Mouse (Mus musculus): ENCODE results near the gene Usp28.
A peak's percentile ranks its signal among the peaks of the same experiment; 100 is the strongest.
"Not testable (repeated sequence)": the region's sequence is repeated elsewhere in the genome, so short reads cannot be mapped to it uniquely, and the experiment has no call there.

Gene Usp28

DNA sequence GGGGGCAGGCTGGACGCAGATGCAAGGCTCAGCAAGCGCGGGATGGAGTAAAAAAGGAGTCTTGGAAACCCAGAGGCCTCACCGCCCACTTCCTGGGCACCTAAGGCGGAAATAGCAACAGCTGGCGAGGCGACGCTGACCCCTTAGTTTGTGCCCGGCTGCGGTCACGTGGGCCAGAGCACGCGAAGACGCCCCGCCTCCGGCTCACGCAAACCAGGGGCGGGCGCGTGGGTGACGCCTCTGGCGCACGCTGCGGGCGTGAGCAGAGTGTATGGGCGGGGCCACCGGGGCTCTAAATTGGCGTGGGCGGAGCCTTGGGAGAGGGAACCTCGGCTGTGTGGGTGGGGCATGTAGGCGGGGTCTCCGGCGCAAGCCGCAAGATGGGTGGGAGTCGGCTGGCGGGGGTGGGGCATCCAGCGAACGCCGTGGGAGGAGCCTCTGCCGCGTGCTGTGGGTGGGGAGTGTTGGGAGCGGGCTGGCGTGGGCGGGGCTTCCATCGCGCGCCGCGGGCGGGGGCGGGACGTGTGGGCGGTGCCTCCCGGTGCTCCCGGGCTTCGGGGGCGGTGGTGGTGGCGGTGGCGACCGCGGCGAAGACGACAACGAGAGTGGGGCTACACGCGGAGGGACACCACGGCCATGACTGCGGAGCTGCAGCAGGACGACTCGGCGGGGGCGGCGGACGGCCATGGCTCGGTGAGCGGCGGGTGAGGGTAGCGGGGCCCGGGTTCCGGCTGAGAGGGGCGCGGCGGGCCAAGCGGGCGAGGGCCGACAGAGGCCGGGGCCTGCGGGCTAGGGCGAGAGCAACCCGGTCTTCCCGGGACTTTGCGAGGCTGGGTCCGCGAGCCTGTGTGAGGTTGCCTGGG, at the start of gene Usp28:
Usp28 (plus strand) TSS at position 531 of the 863 bp plus-strand sequence.
- DNase-seq, result peak; percentile 100

DNA sequence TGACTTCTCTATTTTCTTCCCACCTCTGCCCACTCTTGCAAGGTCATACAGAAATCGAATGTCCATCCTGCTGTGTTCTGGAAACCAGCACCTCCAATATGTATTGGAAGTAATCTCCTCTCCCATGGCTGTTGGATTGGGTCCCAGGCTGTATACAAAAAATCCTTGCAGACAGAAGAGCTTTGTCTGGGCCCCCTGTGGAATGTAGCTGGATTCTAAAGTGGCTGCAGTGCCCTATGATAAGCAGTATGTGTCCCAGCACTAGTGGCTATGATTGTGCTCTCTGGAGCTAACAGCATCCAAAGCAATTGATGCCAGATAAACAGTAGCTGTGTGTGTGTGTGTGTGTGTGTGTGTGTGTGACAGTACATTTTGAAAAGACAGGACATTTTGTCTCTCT, 42.8 kb upstream of the Usp28 start:
- DNase-seq, result no peak

DNA sequence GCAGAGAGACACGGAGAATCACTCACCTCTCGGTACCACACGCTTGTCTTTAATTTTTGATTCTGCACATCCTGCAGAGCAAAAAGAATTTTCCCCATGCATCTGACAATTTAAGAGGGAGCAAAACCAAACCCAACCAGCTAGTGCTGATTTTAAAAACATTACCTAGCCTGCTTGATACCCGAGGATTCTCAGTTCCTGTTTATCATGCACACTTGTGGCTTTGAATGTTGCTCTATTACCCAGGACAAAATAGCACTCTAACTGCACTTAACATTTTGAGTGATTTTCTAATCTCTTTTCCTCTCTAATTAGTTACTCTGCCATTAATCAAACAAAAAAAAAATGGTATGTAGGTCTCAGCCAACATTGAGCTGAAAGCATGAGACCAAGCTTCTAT, 37.6 kb upstream of the Usp28 start:
- no peak for DNase-seq

DNA sequence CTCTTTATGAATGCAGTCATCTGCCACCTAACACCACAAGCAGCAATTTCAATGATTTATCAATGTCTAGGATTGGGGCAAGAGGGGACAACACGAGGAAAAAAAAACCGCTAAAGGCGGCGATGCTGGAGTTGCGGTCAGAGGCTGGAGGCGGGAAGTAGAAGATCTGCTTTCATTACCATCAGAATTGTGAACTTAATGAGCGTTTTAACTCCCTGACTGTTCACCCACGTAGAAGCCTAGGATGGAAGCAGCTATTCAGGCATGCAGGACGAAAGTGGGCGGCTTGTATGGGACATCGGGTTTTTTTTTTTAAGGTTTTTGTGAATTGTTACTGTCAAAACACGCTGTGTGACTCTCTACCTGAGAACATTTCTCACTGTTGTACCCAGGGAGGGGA, 23.9 kb upstream of the Usp28 start:
- DNase-seq, result no peak

DNA sequence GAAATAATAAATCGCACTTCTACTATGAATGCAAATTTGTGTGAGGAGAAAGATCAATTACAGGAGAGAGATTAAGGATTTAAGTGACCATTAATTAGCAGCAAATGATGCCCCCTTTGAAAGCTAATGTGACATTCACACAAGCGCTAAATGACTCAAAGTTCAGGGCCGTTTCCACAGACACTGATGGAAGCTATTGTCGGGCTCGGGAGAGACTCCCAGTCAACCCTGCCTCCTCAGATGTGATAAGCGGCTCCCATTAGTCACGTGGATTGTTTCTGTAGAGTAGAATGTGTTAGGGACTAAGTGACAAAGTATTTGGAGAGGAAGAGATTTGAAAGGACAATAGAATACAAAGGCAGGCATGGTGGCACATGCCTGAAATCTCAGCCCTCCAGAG, 23.0 kb upstream of the Usp28 start:
- no peak for DNase-seq

DNA sequence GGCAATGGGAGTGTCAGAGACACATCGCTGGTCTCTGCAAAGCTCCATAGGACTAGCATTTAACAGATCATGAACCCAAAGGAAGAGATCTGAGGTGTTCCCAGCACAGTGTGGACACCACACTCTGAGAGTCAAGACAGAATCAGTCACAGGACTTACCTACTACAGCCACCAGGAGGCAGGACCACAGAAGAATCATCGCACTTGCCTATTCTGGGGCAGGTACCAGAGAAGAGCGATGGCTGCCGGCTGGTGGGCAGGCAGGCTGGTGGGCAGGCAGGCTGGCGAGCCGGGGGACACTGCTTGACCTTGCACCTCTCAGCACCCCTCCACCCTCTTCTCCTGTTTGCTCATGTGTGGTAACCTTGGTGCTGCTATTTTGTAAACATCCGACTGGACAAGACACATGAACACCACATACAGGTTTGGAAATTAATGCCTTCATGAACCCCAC, 20.6 kb upstream of the Usp28 start, which contains the start of gene Htr3b:
Htr3b (minus strand) TSS at position 404 of the 454 bp plus-strand sequence.
- no peak for DNase-seq

DNA sequence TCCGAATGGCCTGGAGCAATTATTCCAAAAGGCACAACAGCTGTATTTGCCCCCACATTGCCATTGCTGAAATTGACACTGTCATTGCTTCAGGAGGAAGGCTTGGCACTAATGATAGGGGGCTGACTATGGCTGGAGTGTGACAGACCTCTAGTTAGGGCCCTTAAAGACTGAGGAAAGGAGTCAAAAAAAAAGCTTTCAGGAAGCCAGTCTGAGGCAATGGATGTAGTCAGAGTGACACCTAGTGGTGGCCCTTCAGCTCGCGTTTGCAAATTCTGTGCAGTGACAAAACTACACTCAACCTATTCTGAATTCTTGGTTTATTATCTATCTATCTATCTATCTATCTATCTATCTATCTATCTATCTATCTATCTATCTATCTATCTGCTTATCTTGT, 12.7 kb upstream of the Usp28 start:
- DNase-seq, result no peak

DNA sequence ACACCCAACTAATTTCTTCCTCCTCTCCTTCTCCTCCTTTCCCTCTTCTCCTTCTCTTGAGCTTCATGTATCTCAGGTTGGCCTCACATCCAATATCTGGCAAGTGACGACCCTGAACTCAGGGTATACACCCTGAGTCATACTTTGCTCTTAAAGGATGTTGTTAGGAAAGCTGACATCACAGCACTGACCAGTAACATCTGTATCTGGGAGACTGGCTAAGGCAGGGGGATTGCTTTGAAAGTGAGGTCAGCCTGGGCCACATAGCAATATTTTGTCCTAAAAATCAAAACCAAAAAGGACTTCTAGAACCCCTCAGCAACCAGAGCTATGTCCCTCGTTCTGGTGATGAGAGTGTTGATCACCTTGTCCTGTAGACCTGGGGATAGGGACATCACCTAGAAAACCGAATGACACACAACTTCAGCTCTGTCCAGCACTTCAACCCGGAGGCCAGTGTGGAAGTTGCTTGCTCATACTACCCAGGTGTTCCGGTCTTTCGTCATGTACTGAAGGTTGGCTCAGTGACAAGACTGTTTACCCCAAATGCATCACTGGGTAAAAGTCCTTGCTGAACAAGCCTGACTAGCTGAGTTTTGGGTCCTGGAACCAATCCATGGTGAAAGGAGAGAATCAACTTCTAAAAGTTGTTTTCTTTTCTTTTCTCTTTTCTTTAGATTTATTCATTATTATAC, 8.4 kb upstream of the Usp28 start:
- no peak for DNase-seq

DNA sequence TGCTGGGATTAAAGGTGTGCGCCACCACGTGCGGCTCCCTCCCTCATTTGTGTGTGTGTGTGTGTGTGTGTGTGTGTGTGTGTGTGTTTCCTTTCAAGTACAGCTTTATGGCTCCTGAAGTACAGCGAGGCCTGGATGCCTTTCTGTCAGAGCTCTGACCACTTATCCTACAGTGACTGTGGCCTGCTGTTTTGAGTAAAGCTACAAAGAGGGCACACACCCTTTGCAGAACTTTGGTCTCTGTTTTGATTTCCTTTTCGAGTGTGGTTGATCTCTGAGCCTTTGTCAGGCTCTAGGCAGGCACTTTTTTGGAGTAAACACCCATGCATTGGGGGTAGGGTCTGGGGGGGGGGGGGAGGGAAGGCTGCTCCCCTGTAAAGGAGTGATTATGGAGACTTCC, 4.8 kb upstream of the Usp28 start:
- DNase-seq, result no peak

DNA sequence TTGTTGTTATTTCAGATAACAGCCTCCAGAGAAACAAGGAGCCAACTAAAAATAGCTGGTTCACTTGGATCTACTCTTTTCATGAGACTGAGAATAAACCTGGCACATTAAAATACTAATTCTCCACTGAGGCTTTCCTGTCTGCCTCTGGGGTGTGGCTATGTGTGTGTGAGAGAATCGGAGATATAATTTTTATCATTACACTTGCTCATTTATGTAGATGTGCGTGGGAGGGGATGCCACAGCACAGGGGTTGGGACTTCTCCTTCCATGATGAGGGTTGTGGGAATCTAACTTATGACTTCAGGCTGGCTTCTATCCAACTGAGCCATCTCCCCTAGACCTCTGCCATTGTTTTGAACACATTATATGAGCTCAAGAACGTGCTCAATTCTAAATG, 4.4 kb upstream of the Usp28 start:
- no peak for DNase-seq

DNA sequence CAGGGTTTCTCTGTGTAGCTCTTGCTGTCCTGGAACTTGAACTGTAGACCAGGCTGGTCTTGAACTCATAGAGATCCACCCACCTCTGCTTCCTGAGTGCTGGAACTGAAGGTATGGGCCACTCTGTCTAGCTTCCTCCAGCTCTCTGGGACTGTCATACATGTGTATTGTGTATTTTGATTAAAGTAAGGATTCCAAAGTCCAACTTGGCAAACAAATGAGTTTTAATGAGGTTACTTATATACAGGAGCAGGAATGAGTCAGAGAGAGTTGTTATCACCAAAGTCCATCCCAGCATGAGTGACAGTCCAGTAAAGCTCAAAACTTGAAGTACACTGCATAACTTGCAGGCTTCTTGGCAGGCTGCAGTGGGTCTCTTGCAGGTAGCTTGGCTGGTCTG, 3.3 kb upstream of the Usp28 start:
- DNase-seq, result no peak

DNA sequence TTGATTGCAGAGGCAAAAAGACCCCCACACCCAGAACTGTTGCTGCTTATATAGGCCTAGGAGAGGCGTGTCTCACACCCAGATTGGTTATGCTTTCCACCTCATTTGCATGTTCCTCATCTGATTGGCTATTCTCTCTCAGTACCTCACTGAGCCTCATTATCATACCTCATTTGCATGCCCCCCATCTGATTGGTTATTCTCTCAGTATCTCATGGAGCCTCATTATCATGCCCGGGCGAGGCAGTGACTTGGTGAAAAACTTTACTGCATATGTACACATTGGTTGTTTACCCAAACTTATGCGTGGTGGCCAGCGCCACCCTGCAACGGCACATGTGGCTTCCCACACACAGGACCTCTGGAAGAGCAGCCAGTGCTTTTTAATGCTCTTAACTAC, 1.4 kb upstream of the Usp28 start:
- not testable (repeated sequence) for DNase-seq

DNA sequence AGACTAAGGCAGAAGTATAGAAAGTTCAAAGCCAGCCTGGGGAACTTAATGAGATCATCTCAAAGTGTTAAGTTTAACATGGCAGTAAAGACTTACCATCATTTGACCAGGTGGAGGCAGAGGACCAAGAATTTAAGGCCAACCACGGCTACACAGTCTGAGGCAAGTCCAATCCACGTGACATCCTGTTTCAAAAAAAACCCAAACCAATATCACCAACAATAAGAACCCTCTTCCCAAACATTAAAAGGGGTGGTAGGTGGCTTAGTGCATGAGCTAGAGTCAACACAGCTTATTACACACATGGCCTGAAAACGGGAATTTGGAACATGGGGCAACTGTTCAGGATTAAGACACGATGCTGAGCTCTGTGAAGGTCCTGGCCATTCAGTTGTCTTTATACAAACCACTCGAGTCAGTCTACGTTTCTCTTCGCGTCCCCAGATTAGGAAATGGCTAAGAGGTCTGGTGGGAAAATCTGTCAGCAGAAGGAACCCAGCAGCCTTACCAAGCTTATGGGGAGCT, 793 bp upstream of the Usp28 start:
- DNase-seq, result no peak

DNA sequence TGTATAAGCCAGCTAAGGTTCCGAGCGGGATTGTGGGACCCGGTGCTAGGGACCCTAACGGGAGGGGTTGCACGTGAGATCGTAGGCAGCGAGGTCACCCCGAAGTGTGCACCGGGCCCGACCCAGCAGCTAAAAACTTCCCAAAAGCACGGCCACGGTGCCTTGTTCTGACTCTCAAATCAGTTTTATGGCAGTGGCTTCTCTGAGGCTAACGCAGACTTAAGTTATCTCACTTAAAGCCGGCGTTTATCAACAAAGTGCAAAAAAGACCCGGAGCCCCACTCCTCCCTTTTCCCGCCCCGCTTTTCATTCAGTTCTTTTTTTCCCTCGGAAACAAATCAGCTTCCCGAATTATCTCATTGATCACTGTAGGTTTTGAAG, 523 bp downstream of the Usp28 start:
- no peak for DNase-seq

DNA sequence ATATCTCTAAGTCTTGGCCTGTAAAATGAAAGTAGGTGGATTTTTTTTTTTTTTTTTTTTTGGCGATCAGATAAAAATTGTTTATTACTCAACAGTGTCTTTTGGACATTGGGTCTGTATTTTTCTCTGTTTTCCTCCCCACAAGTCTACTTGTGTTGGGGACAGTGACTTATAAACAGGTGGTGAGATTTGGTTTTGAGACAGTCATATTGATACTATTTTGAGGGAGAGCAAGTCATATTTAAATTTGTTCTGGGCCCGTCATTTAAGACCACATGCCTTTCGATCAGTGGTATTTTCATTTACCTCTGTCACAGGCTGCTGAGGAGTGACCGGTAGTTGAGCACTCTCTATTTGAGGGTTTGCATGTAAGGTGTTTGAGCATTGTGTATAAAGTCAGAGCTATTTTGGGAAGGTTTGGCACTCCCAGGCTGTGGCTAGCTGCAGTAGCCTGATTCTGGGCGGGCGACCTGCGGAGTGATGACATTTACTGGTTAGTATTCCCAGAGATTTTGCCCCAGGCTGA, 1.5 kb downstream of the Usp28 start:
- DNase-seq, result peak; percentile 96

DNA sequence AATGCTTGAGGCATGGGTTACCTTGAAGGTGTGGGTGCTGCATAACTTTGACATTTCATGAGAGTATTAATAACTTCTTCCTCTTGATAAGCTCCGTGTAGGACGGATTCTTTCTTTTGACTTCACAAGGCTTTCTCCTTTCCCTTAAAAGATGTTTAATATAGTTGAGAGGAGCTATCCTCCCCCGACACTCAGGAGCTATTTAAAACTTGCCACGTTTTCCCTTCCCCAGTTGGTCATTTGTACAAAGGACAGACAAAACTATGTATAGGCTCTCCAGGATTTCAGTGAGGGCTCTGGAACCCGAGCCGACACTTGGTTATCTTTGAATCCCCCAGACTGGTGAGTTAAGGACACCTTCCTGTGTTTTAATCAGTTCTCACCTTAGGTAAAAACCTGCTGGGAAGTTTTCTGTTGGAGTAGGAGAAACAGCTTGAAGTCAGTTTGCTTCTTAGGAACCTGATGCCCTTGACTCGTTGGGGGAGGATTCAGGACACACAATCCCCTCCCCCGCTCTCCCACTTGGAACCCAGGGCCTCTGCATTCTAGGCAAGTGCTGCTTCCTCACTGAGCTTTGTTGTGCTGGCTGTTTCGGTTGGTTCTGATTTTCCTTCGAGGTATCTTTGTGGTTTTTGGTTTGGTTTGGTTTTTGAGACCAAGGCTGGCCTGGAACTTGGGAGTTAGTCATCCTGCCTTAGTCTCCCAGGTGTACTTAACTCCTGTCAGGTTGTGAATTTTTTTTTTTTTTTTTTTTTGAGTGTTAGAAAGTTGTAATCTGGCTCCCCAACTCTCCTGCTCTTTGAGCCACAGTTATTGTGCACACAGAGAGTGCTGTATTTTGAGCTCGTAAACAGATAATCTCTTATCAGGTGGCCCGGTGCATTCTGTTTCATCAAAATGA, 2.3 kb downstream of the Usp28 start:
- no peak for DNase-seq

DNA sequence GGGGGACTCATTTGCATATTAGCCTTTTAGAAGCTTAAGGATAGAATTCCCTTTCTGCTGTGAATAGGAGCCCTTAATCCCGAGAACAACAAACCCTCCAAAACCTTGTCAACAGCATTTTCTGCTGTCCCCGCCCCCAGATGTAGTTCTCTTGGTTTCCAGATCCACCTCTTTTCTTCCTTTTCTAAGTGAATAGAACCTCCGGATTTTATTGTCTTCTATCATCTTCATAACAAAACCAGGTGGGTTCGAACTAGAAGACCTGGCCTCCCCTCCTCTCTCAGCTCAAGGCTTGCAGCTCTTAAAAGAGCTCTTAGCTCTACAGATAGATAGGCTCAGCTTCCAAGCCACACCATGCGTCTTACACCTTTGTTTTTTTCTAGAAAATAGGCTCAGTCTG, 6.5 kb downstream of the Usp28 start:
- no peak for DNase-seq

DNA sequence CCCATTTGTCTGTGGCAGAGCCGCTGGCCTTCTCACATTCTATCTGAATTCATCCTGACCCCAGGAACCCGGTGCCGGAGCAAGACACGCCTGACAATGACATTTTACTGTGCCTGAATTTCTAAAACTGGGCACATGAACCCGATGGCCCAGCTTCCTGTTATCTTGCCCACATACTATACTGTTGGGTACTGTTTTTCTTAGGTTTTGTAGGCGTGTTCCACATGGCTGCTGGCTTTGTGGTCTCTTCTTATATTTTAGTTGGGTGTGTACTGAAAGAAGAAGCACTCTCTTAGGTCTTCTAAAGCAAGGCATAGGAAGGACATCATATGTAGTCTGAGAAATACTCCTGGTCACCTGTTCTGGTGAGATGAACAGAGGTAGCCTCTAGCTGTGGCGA, 9.6 kb downstream of the Usp28 start:
- DNase-seq, result no peak

DNA sequence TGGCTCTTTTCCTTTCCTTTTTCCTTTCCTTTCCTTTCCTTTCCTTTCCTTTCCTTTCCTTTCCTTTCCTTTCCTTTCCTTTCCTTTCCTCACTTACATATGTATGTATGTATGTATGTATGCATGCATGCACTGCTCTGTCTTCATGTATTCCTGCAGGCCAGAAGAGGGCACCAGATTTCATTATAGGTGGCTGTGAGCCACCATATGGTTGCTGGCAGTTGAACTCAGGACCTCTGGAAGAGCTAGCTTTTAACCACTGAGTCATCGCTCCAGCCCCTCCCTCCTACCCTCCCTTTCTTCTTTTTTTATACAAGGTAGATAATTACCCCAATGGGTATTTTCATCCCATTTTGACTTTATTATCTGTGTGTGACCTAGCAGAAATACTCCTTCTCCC, 10.6 kb downstream of the Usp28 start:
- DNase-seq, result no peak

DNA sequence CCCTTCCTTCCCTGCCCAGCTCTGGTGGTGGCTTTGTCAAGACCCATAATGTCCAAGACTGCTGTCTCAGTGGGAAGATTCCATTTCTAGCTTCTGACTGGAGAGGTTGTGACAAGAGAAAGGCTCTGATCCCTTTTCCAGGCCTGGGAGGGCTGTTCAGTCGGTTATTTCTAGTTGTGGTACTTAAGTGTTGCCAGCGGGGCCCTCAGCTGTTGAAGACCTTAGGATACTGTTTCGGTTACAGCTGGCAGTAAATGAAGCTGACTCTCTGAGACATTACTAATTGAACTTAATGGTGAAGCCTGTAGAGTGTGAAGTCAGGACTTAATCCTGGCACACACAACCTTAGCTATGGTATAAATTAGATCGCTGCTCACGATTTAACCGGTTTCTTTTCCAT, 14.1 kb downstream of the Usp28 start:
- DNase-seq, result no peak

DNA sequence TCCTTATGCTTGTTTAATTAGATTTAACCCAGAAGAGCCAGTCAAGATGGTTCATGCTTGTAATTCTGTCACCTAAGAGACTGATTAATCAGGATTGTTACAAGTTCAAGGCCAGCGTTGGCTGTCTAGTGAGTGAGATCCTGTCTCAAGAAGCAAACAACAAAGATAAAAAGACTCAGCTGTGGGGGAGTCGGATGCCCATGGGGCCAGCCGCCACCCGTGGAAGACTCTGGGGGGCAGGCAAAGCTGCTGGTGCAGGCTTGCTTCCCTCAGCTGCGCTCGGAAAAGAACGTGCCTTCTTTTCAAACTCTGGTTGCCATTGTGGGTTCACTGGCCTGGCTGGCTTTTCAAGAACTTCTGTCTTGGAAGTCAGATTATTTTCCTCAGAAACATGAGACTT, 30.6 kb downstream of the Usp28 start:
- DNase-seq, result no peak

DNA sequence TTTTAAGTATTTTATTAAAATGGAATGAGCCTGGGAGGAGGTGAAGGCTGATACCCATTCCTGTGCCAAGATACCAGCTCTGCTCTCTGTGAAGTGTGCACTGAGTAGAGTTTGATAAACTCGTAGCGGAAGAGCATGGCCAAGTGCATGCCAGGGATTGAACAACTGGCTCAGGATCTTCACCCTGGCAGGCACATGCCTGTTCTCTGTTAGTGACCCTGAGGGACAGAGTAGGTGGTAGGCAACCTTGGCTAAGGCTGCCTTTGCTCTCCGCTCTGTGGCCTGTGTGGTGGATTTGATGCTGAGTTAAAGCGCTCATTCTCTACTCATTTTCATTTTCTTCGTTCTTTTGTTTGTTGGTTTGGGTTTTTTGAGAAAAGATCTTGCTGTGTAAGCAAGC, 36.1 kb downstream of the Usp28 start:
- DNase-seq, result no peak

DNA sequence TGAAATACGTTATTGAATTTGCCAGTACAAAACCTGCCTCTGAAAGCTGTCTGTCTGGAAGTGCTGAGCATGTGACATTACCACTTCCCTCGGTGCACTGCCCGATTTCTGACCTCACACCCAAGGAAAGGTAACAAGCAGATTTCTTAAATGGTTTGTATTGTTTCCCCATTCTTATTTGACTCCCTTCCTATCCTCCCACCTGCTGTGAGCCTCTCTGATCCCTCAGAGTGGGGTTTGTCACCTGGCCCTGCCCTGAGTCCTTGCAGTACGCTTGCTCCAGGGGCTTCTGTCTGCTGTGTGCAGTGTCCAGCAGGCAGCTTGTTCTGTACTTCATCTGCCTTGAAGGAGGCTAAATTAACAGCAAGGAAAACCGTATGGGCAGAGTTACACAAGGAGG, 38.8 kb downstream of the Usp28 start:
- no peak for DNase-seq

Data from heart, adult 11 months (tissue).